Mouse (Mus musculus): Measurements from ENCODE around the gene L3mbtl4. TPM values are rescaled to one million over a fixed set of nuclear protein-coding genes. Genes with fewer than 3 reads are reported as not detected.

L3mbtl4 gene
- polyA plus RNA-seq, 1 experiment from 2014 or later: 0.08 TPM

DNA sequence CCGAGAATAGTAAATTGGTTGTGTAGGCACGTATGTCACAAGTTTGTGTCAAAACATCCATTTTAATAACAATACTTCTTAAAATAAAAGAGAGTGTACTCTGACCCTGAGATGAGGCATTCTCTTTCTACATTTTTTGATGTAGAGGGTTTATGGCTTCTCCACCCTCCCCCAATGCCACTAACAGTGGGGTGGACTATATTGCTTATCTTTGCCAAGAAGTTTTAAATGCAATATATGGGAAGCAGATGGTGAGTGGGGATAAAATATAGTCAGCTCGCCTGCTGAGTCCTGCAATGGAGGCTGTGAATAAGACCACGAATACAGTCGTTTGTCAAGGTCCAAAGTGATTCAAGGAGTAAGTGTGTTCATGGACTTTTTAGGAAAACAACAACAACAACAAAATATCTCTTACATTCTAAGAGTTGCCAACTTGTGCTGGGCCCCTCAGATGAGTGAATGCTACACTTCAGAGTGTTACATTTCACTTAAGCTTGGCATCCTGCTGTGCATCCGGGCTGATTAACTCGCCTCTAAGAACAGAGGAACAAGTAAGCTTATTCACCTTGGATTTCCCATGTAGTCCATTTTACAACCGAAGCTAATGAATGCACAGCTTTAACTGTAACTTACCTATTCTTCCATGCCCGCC is 18.2 kb downstream of the L3mbtl4 start:
- Histone ChIP-seq H3K4me2 (replicated peaks) (no peak overlapping the region), H3K27me3 (no peaks in the 10 kb centered on the region), H3K9ac (no peak overlapping the region), H3K36me3 (no peaks in the 10 kb centered on the region), H3K9me3 (no peaks in the 10 kb centered on the region), H3K4me3 (no peak overlapping the region), H3K4me1 (no peaks in the 10 kb centered on the region), H3K27ac (no peak overlapping the region)
- WGBS: 45% methylated on average over 9 of the region's 9 CpGs
- no peak for ATAC-seq (ENCODE audit: insufficient number of reproducible peaks, insufficient read depth, low FRiP score, low TSS enrichment)

GRCm38 (mm10) chr17:68308381-68308780 is 34.8 kb downstream of the L3mbtl4 start:
- H3K9ac ChIP-seq: no peak overlapping the region
- H3K4me3 ChIP-seq: no peak overlapping the region
- no peaks in the 10 kb centered on the region for H3K9me3 ChIP-seq
- H3K36me3 ChIP-seq: no peaks in the 10 kb centered on the region
- no peak overlapping the region for H3K4me2 ChIP-seq (replicated peaks)
- no peaks in the 10 kb centered on the region for H3K27me3 ChIP-seq
- ATAC-seq (ENCODE audit: insufficient number of reproducible peaks, insufficient read depth, low FRiP score, low TSS enrichment): no peak
- WGBS: 84% methylated on average over 6 of the region's 6 CpGs
- H3K4me1 ChIP-seq: no peaks in the 10 kb centered on the region
- H3K27ac ChIP-seq: no peak overlapping the region

DNA sequence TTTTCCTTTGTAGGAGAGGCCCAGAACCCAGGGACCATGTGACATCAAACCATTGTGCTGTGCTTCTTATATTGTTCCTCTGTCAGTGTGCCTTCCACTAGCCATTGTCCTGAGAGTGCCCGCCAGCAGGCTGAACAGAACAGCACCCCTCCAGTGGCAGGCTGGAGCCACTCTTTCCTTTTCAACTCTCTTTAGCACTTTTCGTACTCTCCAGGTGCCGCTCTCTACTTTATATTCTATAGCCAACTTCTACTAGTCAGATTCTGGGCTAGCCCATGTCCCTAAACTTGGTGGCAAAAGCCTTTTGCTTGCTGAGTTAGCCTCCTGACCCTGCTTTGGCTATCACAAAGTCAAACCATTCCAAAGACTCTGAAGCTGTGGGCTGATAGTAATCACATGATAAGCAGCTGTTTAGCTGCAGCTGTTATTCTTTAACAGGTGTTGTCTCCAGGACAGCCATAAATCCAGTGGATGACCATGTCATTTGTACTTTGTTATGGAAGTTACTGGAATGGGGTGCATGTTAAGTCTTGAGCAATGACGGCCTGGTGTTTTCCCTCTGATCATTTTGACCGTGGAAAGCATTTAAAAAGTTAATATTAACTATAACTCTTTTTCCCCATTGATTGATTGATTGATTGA is 38.8 kb downstream of the L3mbtl4 start:
- WGBS: 84% methylated on average over 5 of the region's 5 CpGs

DNA sequence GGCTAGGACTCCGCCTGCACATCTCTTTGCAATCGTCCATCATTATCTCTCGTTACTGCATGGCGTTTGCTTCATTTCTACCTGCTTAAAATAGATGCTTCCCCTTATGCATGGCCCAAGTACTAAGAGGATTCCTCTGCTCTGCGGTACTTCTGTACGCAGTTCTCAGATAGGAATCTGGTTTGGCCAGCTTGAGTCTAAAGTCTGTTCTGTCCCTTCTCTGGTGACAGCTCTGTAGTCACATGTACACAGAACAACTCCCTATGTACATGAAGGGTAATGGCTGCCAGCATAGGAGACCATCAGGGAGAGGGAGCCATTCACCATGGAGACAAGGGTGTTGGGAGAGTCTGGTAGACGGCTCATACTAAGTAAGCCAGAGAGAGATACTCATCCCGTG is 47.3 kb downstream of the L3mbtl4 start:
- Histone ChIP-seq H3K9me3 (no peaks in the 10 kb centered on the region), H3K27me3 (no peaks in the 10 kb centered on the region), H3K4me2 (replicated peaks) (no peak overlapping the region), H3K4me1 (no peaks in the 10 kb centered on the region), H3K4me3 (no peak overlapping the region), H3K36me3 (no peaks in the 10 kb centered on the region), H3K9ac (no peak overlapping the region), H3K27ac (no peak overlapping the region)
- 89% methylated on average over 8 of the region's 8 CpGs for WGBS
- no peak for ATAC-seq (ENCODE audit: insufficient number of reproducible peaks, insufficient read depth, low FRiP score, low TSS enrichment)

More for the DNA sequence above, 38.8 kb downstream of the L3mbtl4 start:
- no peak overlapping the region for H3K9ac ChIP-seq
- no peak overlapping the region for H3K4me3 ChIP-seq
- no peaks in the 10 kb centered on the region for H3K9me3 ChIP-seq
- H3K27ac ChIP-seq: no peak overlapping the region
- no peak overlapping the region for H3K4me2 ChIP-seq (replicated peaks)
- H3K27me3 ChIP-seq: no peaks in the 10 kb centered on the region
- no peaks in the 10 kb centered on the region for H3K36me3 ChIP-seq
- no peak for ATAC-seq (ENCODE audit: insufficient number of reproducible peaks, insufficient read depth, low FRiP score, low TSS enrichment)
- H3K4me1 ChIP-seq: no peaks in the 10 kb centered on the region

GRCm38 (mm10) chr17:68322607-68323006 is 49.0 kb downstream of the L3mbtl4 start:
- Histone ChIP-seq H3K27ac (no peak overlapping the region), H3K9me3 (no peaks in the 10 kb centered on the region), H3K9ac (no peak overlapping the region), H3K4me3 (no peak overlapping the region), H3K27me3 (no peaks in the 10 kb centered on the region), H3K4me1 (no peaks in the 10 kb centered on the region), H3K36me3 (no peaks in the 10 kb centered on the region), H3K4me2 (replicated peaks) (no peak overlapping the region)
- no peak for ATAC-seq (ENCODE audit: insufficient number of reproducible peaks, insufficient read depth, low FRiP score, low TSS enrichment)
- 36% methylated on average over 3 of the region's 3 CpGs for WGBS

GRCm38 (mm10) chr17:68332225-68332624 is 58.6 kb downstream of the L3mbtl4 start:
- Histone ChIP-seq H3K36me3 (no peaks in the 10 kb centered on the region), H3K4me3 (no peak overlapping the region), H3K27me3 (no peaks in the 10 kb centered on the region), H3K27ac (no peak overlapping the region), H3K4me1 (no peaks in the 10 kb centered on the region), H3K9me3 (no peaks in the 10 kb centered on the region), H3K9ac (no peak overlapping the region), H3K4me2 (replicated peaks) (no peak overlapping the region)
- WGBS: 78% methylated on average over 5 of the region's 5 CpGs
- no peak for ATAC-seq (ENCODE audit: insufficient number of reproducible peaks, insufficient read depth, low FRiP score, low TSS enrichment)

DNA sequence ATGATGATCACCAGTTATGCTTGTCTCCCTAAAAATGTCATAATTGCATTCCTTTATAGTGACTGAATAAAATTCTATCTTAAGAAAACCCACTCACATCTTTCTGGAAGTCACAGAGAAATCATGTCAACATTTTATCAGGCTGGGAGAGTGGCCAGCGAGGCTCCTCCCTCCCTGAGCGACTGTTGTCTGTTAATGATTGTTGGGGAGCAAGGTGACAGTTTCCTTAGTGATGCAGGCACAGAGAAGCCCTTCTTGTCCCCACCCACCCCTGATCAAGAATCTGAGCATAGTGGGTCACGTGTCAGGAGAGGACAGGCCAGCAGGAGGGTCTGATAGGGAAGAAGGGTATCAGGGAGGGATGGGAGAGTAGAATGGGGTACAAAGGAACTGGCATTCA is 59.8 kb downstream of the L3mbtl4 start:
- Histone ChIP-seq H3K9ac (no peak overlapping the region), H3K27me3 (no peaks in the 10 kb centered on the region), H3K9me3 (no peaks in the 10 kb centered on the region), H3K27ac (no peak overlapping the region), H3K4me3 (no peak overlapping the region), H3K4me1 (no peaks in the 10 kb centered on the region), H3K4me2 (replicated peaks) (no peak overlapping the region), H3K36me3 (no peaks in the 10 kb centered on the region)
- ATAC-seq (ENCODE audit: insufficient number of reproducible peaks, insufficient read depth, low FRiP score, low TSS enrichment): no peak
- 66% methylated on average over 3 of the region's 3 CpGs for WGBS

DNA sequence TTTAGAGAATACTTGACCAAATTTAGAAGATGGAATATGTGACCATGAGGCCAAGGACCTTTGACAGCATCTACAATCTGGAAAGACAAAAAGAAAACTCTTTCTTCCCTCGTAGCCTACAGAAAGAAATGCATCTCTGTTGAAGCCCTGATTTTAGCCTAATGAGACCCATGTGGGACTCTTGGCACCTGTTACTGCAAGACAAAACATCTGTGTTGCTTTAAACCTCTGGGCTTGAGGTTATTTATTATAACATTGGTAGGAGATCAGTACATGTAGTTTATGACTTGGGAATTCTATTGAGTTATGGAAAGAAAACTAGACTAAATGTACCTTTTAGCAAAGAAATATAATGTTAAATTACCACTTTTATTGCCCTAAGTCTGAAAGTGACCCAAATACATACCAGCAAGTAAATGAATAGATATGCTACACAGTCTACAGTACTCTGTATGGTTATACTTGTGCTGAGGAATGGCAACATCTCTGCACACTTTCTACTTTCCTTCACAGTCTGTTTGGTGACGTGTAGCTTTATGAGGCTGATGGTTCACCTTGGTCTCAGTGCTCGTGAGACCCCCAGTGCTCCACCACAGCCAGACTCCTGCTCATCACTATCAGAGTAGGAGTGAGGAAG is 65.4 kb downstream of the L3mbtl4 start:
- Histone ChIP-seq H3K36me3 (no peaks in the 10 kb centered on the region), H3K9ac (no peak overlapping the region), H3K9me3 (no peaks in the 10 kb centered on the region), H3K27me3 (no peaks in the 10 kb centered on the region), H3K4me1 (no peaks in the 10 kb centered on the region), H3K4me2 (replicated peaks) (no peak overlapping the region), H3K27ac (no peak overlapping the region), H3K4me3 (no peak overlapping the region)
- WGBS: 59% methylated on average over 3 of the region's 3 CpGs
- ATAC-seq (ENCODE audit: insufficient number of reproducible peaks, insufficient read depth, low FRiP score, low TSS enrichment): no peak

GRCm38 (mm10) chr17:68357687-68358086 is 84.1 kb downstream of the L3mbtl4 start:
- 54% methylated on average over 1 of the region's 1 CpGs for WGBS
- ATAC-seq (ENCODE audit: insufficient number of reproducible peaks, insufficient read depth, low FRiP score, low TSS enrichment): no peak
- no peak overlapping the region for H3K4me2 ChIP-seq (replicated peaks)

GRCm38 (mm10) chr17:68371101-68371500 is 97.5 kb downstream of the L3mbtl4 start:
- WGBS: 93% methylated on average over 1 of the region's 1 CpGs
- H3K4me1 ChIP-seq: no peaks in the 10 kb centered on the region

More at GRCm38 (mm10) chr17:68357687-68358086, 84.1 kb downstream of the L3mbtl4 start:
- Histone ChIP-seq H3K36me3 (no peaks in the 10 kb centered on the region), H3K4me1 (no peaks in the 10 kb centered on the region), H3K27me3 (no peaks in the 10 kb centered on the region), H3K9ac (no peak overlapping the region), H3K27ac (no peak overlapping the region), H3K4me3 (no peak overlapping the region), H3K9me3 (no peaks in the 10 kb centered on the region)

DNA sequence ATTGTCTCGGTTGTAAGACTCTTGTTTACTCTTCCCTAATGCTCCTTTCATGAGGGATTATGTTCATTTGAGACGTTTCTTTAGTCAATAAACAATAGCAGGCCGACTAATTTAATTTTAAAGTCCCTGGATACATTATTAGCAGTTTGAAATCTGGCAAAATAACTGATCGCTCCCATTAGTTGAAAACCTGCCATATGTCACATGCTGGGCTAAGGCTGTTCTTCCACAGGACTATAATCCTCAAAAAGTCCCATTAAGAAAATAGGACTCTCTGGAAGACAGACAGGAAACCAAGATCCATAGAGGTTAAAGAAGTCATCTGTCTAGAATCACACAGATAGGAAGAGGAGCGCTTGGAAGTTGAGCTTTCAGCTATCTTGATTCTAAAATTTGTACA is 114.9 kb downstream of the L3mbtl4 start:
- Histone ChIP-seq H3K9me3 (no peaks in the 10 kb centered on the region), H3K36me3 (no peaks in the 10 kb centered on the region), H3K9ac (no peak overlapping the region), H3K4me1 (no peaks in the 10 kb centered on the region), H3K4me2 (replicated peaks) (no peak overlapping the region), H3K4me3 (no peak overlapping the region), H3K27me3 (no peaks in the 10 kb centered on the region), H3K27ac (no peak overlapping the region)
- no peak for ATAC-seq (ENCODE audit: insufficient number of reproducible peaks, insufficient read depth, low FRiP score, low TSS enrichment)
- 56% methylated on average over 5 of the region's 5 CpGs for WGBS

More at GRCm38 (mm10) chr17:68371101-68371500, 97.5 kb downstream of the L3mbtl4 start:
- no peak overlapping the region for H3K27ac ChIP-seq
- H3K27me3 ChIP-seq: no peaks in the 10 kb centered on the region
- H3K4me3 ChIP-seq: no peak overlapping the region
- no peak overlapping the region for H3K9ac ChIP-seq
- H3K9me3 ChIP-seq: 0 out of 2 replicates have a peak, but pooled peaks cover 2% of the 10 kb centered on the region
- H3K4me2 ChIP-seq (replicated peaks): no peak overlapping the region
- ATAC-seq (ENCODE audit: insufficient number of reproducible peaks, insufficient read depth, low FRiP score, low TSS enrichment): no peak
- no peaks in the 10 kb centered on the region for H3K36me3 ChIP-seq

GRCm38 (mm10) chr17:68405993-68406392 is 132.4 kb downstream of the L3mbtl4 start:
- Histone ChIP-seq H3K36me3 (no peaks in the 10 kb centered on the region), H3K9me3 (no peaks in the 10 kb centered on the region), H3K4me2 (replicated peaks) (no peak overlapping the region), H3K27me3 (no peaks in the 10 kb centered on the region), H3K9ac (no peak overlapping the region), H3K27ac (no peak overlapping the region), H3K4me3 (no peak overlapping the region), H3K4me1 (no peaks in the 10 kb centered on the region)
- WGBS: 59% methylated on average over 1 of the region's 1 CpGs
- ATAC-seq (ENCODE audit: insufficient number of reproducible peaks, insufficient read depth, low FRiP score, low TSS enrichment): no peak
